Mouse (Mus musculus): Measurements from ENCODE around the gene Epn2.

- no peak for TF ChIP-seq CTCF (IDR thresholded peaks at IDR 0.05; ENCODE audit: low read depth, low read length)
- no peak for TF ChIP-seq POLR2A (IDR thresholded peaks at IDR 0.05; ENCODE audit: borderline replicate concordance, low read depth, low read length)
These were observed 34.9 kb upstream of the Epn2 start for GRCm38 (mm10) chr11:61614401-61614800.

Data from bone marrow macrophage, adult 2 months (primary cell).